Mouse (Mus musculus) embryo, embryonic 11.5 days (tissue): Measurements from ENCODE around the gene Hipk2.

ENCODE experiments used
- DNase-seq: peaks from one replicate; pipeline ENCODE4 v3.0.0-alpha.2; 2012; ENCODE audit warnings: low read depth, low spot score

Gene Hipk2

GRCm38 (mm10) chr6:38650263-38650937, 225.6 kb downstream of the Hipk2 start:
- DNase-seq = peak; percentile 63

DNA sequence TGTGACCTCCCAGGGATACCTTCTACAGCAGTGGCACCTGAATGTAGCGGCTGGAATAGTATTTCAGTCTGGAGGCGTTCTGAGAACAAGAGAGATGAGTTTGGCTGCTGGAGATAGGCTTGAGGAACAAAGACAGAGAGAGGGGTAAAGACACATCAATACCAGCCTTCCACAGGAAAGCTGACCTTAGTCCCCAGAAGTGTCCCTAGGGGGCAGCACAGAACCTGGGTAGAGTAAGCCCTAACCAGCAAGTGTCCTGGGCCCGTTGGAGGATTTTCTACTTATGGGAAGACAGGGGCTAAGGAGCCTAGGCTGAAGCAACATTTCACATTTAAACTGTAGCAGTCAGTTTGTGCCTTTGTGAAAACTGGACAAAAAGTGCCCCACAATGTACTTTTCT, 226.4 kb downstream of the Hipk2 start:
- no peak for DNase-seq
